21 mouse cellular contexts compared by ENCODE assay signal in the genomic region with DNA sequence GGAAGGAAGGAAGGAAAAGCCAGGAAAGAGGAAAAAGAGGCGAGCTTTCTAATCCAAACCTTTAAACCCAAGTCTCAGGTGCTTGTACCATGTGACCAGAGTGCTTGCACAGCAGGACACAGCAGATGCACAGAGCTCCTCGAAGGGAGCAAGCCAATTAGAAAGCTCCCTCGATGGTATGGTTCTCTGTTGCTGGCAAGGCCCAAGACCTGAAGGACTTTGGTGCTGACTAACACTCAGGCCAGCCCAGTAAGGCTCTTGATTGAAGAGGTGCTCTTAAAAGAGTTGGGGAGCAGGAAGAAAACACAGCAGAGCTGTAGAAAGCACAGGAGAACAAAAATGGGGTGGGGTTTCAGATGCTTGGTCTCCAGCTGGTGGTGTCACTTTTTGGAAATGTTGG. TPM values are rescaled to one million over a fixed set of nuclear protein-coding genes. Genes with fewer than 3 reads are reported as not detected.
"Had no signal": no experiment of that assay in that cellular context is flagged by ENCODE, and none has a peak within 500 bp of the region (broad histone marks: within the 10 kb centered on the region; RNA-seq: fewer than 3 reads in every experiment).

No protein-coding gene starts in this region.

- H3K27me3 ChIP-seq: intestine, embryonic 15.5 days; limb, embryonic 12.5 days; limb, embryonic 15.5 days; midbrain, embryonic 15.5 days had no signal

- H3K27ac ChIP-seq: intestine, embryonic 15.5 days; limb, embryonic 12.5 days; limb, embryonic 15.5 days; liver, embryonic 15.5 days; macrophage; midbrain, embryonic 12.5 days; midbrain, embryonic 15.5 days had no signal

- H3K9ac ChIP-seq: intestine, embryonic 15.5 days; limb, embryonic 12.5 days; limb, embryonic 15.5 days; liver, embryonic 15.5 days; lung, embryonic 14.5 days; midbrain, embryonic 12.5 days; midbrain, embryonic 15.5 days had no signal

- DNase-seq: kidney, adult 11 months; kidney, adult 9 months; kidney, postnatal 14 days; kidney, postnatal 4 days; left cerebral cortex, postnatal 4 days; lung, embryonic 14.5 days; right cerebral cortex, adult 18-20 months; right cerebral cortex, postnatal 25 days; thymus, adult 18-20 months; thymus, postnatal 36 days had no signal

- H3K4me3 ChIP-seq: intestine, embryonic 15.5 days; limb, embryonic 12.5 days; limb, embryonic 15.5 days; liver, embryonic 15.5 days; midbrain, embryonic 12.5 days; midbrain, embryonic 15.5 days; myocyte had no signal

- ATAC-seq: intestine, embryonic 15.5 days; midbrain, embryonic 15.5 days had no signal

- H3K9me3 ChIP-seq: intestine, embryonic 15.5 days; limb, embryonic 12.5 days; limb, embryonic 15.5 days; liver, embryonic 15.5 days; midbrain, embryonic 12.5 days; midbrain, embryonic 15.5 days had no signal

- H3K4me2 ChIP-seq: intestine, embryonic 15.5 days; limb, embryonic 12.5 days; limb, embryonic 15.5 days; liver, embryonic 11.5 days; liver, embryonic 15.5 days; lung, embryonic 14.5 days; midbrain, embryonic 12.5 days; midbrain, embryonic 15.5 days had no signal

- H3K36me3 ChIP-seq: intestine, embryonic 15.5 days; limb, embryonic 12.5 days; limb, embryonic 15.5 days; liver, embryonic 15.5 days; midbrain, embryonic 12.5 days; midbrain, embryonic 15.5 days had no signal

- H3K4me1 ChIP-seq: liver, embryonic 15.5 days; midbrain, embryonic 12.5 days; midbrain, embryonic 15.5 days had no signal

RNA-seq across cellular contexts. Expression of a gene that starts 34.0 kb away (rescaled TPM):
- polyA plus RNA-seq: intestine, embryonic 15.5 days; liver, embryonic 15.5 days; lung, embryonic 14.5 days; macrophage; myocyte; stomach, embryonic 16.5 days; urinary bladder, adult 2 months had no signal
